Mouse (Mus musculus) ZHBTc4 (cell line): ENCODE results near the gene Amph.
A peak's percentile ranks its signal among the peaks of the same experiment; 100 is the strongest.

Experiments
- DNase-seq: peaks from one replicate; pipeline ENCODE4 v3.0.0-alpha.2; 2011; ENCODE audit warnings: low read depth, low spot score

Gene Amph

GRCm38 (mm10) chr13:19138550-19138949, 190.5 kb downstream of the Amph start:
- peak; percentile 53 for DNase-seq

GRCm38 (mm10) chr13:19139104-19139503, 191.1 kb downstream of the Amph start:
- DNase-seq = peak; percentile 35

GRCm38 (mm10) chr13:19139771-19140170, 191.8 kb downstream of the Amph start:
- no peak for DNase-seq

GRCm38 (mm10) chr13:19143766-19144165, 195.8 kb downstream of the Amph start:
- no peak for DNase-seq

- DNase-seq = no peak
Measured at GRCm38 (mm10) chr13:19147468-19147867, 199.5 kb downstream of the Amph start.

- DNase-seq = peak; percentile 31
Measured at GRCm38 (mm10) chr13:19149574-19149973, 201.6 kb downstream of the Amph start.

GRCm38 (mm10) chr13:19150438-19151301, 202.7 kb downstream of the Amph start:
- no peak for DNase-seq

GRCm38 (mm10) chr13:19152126-19152525, 204.1 kb downstream of the Amph start:
- DNase-seq = no peak

GRCm38 (mm10) chr13:19158484-19158883, 210.5 kb downstream of the Amph start:
- DNase-seq = peak; percentile 59

GRCm38 (mm10) chr13:19160616-19161015, 212.6 kb downstream of the Amph start:
- no peak for DNase-seq

GRCm38 (mm10) chr13:19161111-19161510, 213.1 kb downstream of the Amph start:
- DNase-seq = no peak

GRCm38 (mm10) chr13:19162120-19162519, 214.1 kb downstream of the Amph start:
- DNase-seq = no peak

- DNase-seq = peak; percentile 61
Measured at GRCm38 (mm10) chr13:19177662-19178259, 229.8 kb downstream of the Amph start.

GRCm38 (mm10) chr13:19178351-19178750, 230.3 kb downstream of the Amph start:
- no peak for DNase-seq

GRCm38 (mm10) chr13:19182259-19182658, 234.3 kb downstream of the Amph start:
- no peak for DNase-seq

- DNase-seq = no peak
Measured at GRCm38 (mm10) chr13:19190052-19190451, 242.0 kb downstream of the Amph start.

GRCm38 (mm10) chr13:19194803-19195202, 246.8 kb downstream of the Amph start:
- no peak for DNase-seq

- no peak for DNase-seq
Measured at GRCm38 (mm10) chr13:19195456-19195855, 247.5 kb downstream of the Amph start.
